Mouse (Mus musculus) adrenal gland, adult (tissue): ENCODE measurements around the gene Ephb1.
A peak's percentile ranks its signal among the peaks of the same experiment; 100 is the strongest.

ENCODE experiments used
- DNase-seq, 2 experiments: peaks; one replicate each; pipeline ENCODE4 v3.0.0; 2022 to 2023; ENCODE audit warnings: low spot score in 1 of 2; ENCODE audit not compliant: inconsistent age in 2 of 2

Gene Ephb1

DNA sequence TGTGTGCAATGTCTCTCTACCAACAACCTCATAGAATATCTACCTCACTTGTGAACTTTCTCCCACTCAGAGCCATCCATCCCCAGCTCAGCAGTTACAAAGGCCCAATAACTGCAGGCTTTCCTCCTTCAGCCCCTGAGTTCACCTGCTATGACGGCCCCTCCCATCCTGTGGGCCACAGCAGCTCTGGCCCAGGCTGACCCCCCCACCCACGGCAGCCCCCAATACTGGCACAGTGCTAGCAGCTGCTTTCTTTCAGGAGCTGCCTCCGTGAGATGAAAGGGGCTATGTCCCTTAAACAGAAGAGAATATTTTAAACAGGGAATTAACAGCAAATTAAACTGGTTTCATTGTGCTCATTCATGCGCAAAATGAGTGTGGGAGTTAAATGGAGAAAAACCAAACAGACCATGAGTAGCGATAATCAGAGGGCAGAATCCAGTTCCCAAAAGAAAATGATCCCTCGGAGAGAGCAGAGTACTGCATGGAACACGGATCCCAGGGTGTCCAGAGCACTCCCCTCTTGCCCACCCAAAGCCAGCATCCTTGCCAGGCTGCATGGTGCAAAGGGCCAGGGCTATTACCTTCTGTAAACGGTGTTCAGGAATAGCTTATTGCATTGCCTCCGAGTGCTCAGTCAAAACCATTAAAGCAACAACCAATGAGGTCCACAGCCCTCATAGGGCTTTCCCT lies 105.2 kb downstream of the Ephb1 start:
- DNase-seq: no peak

DNA sequence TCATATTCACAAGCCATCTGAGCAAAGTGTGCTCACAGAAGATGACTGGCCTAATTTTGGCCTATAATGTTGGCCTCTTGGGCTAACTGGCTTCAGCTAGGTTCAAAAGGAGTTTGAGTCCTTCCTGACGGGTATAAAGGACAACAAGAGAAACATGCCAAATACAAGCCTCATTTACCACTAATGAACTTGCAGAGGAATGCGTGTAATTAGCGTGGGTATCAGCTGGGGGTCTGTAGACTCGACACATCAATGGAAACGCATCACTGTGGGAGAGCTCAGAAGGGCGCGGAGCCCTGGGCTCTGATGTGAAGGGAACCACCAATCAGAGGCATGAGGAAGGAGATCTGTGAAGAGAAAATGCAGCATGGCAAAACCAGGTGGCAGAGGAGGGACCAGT lies 108.9 kb downstream of the Ephb1 start:
- DNase-seq: no peak

DNA sequence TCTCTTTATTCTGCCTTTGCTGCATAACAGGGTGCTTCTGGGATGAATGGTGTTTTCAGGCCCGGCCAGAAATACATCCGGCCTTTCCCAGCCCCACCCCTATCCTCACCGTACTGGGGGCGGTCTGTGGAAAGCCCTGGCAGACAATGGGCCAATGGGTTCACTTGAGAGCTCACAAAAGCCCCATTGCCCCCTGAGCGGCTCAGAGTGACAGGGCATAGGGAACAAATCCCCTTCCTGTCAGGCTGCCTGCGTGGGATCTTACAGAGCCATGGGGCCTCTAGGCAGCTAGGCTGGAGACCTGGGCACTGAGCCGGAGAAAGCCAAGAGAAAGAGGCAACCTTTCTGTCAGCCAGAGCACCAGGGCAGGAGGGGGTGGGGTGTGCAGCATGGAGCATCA lies 111.2 kb downstream of the Ephb1 start:
- no peak for DNase-seq

DNA sequence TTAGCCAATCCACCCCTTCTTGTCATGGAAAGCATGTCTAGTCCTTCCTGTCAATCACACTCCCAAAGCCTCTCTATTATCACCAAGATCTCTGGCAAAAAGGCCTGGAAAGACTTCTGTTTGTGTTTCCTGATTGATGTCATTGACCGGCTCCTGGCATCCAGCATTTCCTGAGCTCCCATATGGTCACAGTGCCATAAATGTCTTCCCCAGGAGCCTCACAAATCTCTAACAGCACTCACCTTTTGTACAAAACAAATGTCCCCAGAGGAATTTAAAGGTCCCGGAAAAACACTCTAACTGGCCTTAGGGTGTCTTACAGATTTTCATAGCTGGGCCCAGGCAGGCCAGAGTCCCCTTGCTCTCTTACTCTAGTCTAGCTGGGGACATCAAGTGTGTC lies 112.9 kb downstream of the Ephb1 start:
- DNase-seq: no peak

DNA sequence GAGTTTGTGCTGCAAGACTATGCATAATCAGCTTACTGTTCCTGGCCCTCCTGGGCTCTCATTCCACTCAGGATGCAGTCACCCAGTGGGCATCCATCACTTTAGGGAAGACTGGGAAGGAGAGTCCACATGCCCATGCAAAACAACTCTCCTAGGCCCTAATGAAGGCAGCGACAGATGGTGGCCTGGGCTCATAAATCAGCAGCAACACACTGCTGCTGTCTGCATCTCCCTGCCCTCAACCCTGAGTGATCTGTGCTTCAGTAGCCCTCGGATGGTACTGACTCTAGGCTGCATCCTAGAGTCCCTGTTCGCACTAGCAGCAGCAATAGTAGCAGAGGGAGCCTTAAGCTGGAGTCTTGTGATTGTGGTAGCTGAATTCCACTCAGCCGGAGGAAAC lies 114.3 kb downstream of the Ephb1 start:
- DNase-seq: no peak

DNA sequence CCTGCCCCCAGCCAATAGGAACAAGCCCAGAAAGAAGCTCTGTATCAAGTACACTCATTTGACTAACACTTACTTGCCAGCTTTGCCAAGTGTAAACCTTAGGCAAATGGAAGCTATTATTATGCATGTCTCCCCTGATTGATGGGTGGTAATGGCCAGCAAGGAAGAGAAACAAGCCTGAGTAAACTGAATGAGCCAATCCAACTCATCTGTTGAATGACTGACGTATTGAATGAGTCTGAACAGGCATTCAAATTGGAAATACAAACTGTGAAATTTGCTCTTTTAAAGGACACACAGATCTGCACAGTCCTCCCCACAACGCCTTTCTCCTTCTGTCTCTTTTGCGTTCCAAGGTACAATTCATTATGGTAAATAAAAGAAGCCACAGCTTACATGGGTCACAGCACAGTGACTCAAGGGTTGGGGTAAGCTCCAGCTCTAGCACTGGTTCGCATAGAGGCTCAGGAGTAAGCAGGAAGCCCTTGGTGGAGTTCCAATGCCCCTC lies 119.0 kb downstream of the Ephb1 start:
- no peak for DNase-seq

DNA sequence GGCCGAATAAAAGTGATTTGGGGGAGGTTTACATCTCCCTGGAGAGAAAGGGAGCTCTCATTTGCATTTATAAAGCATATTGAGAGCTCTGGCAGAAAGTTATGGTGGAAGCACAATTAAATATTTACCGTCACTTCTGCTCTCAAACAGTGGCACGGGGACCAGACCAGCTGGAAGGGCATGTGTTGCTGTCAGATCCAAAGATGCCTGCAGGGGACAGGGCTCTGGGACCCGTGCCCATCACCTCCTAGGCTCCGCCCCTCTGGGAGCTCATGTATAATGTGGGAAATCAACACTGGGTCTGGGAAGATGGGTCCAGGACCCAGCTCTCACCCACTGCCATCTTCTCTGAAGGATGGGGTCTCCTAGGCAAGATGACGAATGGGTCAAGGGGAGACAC lies 123.2 kb downstream of the Ephb1 start:
- no peak for DNase-seq

DNA sequence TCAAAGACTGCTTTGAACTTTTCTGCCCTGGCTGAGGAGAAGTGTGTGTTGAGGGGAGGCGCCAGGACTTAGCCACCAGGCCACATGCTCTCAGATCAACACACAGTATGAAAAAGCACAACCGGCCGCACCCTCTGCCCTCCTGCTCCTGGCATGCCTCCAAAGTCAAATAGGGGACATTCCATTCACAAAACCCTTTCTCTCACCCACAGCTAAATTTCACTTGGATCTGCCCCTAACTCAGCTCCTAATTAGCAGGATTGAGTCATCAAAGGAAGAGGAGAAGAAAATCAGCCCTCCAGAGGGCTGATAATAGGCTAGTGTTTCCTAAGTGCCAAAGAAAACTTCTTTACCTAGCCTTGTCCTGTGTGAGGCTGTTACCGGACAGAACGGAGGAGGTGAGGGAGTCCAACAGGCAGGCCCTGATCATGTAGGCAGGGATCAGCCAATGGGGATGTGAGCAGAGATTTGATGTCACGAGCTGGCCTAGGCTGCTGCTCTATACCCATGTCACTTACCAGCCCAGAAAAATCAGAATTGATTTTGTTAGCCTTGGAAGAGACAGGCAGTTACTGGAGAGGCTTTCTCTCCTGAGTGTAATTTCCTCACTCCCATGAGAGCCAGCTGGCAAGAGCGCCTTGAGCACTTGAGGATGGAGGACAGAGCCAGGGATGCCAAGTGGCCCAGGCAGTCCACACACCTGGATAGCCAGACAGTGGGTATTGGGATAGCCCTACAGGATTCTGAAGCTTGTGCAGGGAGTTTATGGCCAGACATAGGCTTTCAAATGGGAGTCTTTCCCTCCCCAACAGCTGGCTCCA lies 137.5 kb downstream of the Ephb1 start:
- DNase-seq: no peak

DNA sequence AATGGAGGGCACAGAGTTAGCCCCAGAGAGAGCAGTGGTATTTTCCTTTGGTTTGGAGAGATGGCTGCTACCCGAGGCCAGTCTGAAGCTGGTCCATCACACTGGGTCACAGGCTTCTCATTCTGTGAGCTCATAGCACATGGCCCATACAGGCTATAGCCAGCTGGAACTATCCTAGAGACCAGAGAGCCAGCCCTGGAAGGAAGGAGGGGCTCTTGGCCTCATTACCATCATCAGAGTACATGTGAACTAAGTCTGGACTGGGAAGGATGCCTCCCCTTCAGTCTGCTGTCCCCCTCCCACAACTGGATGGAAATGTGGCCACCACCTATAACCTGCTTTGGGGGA lies 142.5 kb downstream of the Ephb1 start:
- DNase-seq: no peak

DNA sequence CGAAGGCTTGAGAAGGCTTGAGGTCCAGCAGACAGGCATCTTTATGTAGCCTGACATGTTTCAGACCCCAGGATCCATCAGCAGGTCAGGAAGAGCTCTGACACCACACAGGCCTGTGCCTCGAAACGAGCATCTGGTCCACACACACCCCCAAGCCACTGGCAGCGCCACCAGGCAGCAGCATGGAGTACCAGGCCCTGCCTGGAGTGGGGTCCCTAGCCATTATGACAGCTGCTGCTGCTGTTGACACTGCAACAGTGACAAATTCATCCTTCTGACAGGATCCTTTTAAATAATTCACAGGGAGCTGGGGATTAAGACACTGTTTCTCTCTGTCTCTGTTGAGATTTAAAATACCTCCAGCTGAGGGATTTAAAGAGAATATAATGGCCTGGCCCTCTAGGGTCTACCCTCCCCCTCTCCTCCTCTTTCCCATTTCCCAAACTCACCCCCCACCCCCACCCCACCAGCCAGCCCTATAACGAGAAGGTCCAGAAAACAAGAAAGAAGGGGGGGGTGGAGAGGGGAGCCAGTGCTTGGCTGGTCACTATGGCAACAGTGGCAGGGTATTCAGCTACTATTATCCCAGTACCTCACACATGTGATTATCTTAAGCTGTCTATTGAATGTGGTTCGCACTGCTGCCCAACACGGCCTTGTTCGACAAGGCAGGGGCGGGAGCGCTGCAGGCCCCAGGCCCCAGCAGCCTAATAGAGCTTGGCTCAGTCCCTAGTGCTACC lies 143.0 kb downstream of the Ephb1 start:
- no peak for DNase-seq

DNA sequence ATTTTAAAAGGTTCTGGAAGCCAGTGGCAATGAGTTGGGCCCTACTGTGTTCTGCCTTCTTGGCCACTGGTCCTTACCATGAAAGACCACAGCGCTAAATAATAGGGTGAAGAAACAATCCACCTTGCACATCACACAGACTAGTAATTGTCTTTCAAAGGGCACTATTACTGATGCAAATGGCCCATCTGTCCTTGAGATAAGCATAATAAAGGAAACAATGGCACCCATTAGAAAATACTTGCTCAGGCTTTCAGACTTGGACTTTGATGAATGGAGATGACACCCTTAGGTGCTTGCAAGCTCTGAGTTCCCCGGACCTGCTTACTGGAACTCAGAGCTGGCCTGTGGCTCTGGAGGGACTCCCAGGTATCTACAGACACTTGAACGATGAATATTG lies 149.0 kb downstream of the Ephb1 start:
- no peak for DNase-seq

DNA sequence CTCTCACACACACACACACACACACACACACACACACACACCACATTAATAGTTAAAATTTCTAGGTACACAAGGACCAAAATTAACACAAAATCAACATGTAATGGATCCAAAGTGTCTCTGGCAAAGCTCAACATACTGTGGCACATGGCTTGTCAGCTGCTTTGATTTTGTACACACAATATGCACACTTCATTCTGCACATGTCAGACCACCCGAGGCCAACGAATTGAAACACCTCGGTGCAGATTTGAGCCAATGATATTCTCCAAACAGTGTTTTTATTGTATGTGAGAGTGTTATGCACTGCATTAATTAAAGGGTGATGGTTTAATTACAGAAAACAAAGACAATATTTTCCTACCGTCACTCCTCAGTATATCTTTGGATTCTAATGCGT lies 152.6 kb downstream of the Ephb1 start:
- no peak for DNase-seq

DNA sequence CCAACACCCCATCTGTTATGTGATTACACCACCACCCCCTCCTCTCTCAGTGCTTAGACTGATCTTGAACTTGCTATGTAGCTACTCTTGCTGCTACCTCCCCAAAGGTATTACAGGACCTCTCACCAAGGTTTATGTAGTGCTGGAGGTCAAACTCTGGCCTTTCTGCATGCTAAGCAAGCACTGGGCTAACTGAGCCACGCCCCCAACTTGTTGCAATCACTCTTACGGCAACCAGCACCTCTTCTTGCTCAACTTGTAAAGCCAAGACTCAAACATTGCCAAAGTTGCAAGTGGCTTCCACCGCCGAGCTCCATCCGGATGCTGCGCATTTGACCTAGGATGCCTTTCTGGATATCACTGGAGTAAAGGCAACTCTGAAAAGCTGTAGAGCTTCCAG lies 157.6 kb downstream of the Ephb1 start:
- peak in 1 of 2 experiments; percentile 87 for DNase-seq

DNA sequence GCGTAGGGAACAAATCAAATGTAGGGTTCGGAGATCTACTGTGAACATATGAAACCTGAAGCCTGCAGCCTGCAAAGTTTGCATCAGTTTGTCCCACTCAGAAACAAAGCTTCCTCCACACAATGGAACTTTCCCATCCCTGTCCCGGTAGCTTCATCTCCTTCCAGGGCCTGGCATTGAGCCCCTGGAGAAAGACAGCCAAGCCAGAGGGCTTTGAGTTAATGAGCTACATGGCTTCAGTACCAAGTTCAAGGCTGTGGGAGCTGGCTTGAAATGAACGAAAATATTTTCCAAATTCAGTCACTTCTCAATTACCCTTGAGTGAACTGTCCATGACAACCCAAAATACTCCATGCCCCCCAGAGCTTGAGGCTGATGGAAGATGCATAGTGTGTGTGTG lies 160.4 kb downstream of the Ephb1 start:
- DNase-seq: peak; percentile 50 to 83

DNA sequence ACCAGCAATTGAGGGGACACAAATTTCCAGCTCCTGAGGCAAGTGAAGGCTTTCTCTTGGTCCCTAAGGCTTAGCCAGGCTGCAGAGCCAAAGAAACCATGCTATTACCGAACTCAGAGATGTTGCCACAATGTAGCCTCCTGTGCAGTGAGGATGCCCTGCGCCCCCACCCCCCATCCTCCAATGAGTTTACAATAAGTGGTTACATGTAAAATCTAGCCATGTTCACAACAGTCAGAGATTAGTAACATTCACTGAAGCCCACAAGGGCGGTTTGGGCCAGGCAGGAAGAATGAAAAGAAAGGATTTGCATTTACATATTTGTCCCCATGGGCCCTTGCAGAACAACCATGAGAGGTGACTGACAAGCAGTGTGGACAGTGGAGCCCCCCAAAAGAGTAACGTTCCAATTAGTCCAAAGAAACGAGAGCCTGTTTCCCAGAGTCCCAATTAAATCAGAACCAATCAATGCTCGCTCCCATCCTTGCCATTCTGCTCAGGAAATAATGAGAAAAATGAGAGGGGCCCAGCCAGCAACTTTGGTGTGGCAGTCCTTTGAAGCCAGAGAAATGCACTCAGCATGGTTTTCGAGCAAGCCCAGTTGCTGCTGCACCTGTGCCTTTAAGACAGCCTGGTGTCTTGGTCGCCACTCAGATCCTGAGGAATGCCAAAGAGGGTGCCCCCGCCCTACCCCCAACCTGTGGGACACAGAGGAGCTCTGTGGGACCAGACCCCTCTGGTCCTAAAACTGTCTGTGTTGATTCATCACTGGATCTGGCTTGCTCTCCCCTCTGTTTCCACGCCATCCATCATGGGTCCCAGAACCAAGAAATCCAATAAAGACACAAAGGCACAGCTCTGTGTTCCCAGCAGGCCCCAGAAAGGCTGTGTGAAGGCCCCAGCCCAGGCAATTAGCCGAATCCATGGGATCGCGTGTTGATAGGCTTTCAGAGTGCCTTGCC lies 161.5 kb downstream of the Ephb1 start:
- peak in 1 of 2 experiments; percentile 26 for DNase-seq

DNA sequence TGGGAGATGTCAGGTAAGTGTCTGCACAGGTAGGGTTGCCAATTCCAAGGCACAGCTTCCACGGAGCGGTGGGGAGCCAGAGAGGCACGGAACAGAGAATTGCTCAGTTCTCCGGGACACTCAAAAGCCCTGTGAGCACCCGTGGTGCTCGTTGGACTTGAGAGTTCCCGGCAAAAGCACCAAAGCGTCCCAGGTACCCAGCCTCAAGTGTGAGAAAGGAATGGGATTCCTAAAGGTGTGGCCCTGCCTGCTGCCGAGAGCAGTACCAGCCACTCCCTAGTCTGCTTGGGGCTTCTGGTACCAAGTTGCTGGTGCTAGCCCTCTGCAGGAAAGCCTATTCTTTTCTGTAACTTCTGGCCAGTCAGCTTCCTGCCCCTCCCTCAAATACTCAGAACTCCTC lies 164.4 kb downstream of the Ephb1 start:
- peak in 1 of 2 experiments; percentile 44 for DNase-seq

DNA sequence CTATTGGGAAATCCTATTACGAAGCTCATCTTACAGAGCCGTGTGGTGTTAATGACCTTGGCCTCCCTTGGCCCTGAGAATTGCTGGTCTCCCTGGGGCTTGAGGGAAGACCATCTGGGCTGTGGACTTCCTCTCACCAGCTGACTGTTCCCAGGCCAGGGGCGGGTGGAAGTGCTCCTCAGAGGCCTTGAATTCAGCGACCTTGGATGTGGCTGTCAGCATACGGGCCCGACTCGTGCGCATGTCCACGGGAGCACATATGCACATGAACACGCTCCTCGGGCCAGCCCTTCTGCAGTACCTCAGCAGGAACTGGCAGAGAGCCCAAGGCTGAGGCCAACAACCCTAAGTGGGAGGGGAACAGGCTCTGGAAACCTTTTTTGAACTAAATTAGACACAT lies 165.1 kb downstream of the Ephb1 start:
- peak; percentile 88 to 94 for DNase-seq

DNA sequence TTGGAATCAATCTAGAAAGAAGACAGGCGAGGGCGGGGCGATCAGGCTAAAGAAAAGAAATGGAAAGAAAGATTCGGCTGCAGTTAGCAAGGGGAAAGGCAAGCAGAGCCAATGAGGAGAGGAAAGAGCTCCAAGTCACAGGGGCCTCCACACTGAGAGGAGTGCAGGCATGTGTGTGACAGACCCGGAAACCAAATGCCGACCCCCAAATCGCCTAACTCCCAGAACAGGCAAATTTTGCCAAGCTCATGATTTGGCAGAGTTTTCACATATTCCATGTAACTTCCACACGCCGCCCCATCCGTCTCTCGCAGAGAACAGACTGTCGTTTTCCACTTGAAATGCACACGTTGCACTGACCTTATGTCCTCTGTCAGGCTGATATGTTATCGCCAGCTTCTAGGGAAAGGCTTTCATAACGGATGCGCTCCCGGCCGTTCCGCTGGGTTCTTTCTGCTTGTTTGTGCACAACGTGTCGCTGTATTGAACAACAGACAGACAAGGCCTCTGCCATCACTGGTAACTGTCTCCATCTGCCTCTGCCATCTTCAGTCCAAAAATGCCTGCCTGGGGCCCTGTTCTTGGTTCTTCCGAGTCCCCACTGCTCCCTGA lies 170.7 kb downstream of the Ephb1 start:
- DNase-seq: no peak

DNA sequence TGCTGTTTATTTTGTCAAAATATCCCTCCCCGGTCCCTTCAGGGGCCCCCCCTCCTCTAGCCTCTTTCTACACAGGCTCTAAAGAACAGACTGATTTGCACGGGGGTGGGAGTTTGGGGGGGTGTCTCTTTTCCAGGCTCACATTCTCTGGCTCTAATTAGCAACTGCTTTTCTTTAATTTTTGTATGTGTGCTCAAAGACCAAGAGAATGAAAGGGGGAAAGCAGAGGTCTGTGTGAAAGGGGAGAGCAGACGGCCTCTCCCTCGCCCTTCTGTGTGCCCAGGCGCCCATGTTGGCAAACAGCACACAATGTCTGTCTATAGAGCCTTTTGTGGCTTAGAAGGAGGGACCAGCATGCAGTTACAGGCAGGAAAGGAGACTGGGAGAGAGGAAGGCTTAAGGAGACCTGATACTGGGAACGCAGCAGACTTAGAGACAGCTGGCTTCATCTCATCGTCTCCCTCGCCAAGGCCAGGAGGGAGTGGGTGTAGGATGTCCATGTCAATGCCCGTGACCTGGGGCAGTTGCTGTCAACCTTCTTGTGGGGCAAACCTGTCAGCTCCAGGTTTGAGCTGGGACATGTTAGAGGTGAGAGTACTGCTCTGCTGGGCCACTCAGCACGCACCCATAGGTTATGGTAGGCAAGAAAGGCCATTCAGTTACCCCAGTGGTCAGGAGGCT lies 172.5 kb downstream of the Ephb1 start:
- DNase-seq: no peak

DNA sequence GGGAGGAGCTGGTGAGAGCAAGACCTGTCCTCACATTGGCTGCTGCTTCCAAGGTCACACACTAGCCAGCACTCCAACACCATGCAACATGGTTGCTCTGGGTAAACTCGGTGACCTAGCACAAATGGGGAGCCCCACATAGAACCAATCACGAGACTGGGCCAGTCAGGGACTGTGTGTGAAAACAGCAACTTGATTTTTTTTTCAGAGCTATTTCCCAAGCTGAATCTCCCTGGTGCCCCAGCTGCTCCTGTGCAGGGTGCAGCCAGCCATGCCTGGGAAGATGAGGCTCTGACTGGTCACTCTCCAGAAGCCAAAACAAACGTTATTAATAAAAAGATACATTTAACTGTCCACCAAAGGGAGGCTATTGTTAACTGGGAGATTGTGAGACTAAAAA lies 173.2 kb downstream of the Ephb1 start:
- DNase-seq: no peak
